Mouse (Mus musculus): Measurements from ENCODE around the gene Ccdc148.

Gene Ccdc148

DNA sequence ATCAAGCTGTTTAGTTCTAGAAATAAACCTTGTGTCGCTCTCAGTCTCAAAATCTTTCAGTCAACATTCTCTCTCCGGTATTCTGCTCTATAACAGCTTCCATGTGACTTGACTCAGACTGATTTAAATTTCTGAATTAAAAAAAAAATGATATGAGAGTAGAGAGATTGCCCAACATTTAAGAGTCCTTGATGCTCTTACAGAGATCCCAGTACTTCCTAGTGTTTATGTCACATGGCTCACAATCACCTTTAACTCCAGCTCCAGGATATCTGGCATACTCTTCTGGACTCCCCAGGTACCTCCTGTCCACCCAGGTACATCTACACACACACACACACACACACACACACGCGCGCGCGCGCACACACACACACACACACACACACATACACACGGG lies 248.1 kb downstream of the Ccdc148 start:
- DNase-seq (ENCODE audit: low read depth, low spot score) = no peak

DNA sequence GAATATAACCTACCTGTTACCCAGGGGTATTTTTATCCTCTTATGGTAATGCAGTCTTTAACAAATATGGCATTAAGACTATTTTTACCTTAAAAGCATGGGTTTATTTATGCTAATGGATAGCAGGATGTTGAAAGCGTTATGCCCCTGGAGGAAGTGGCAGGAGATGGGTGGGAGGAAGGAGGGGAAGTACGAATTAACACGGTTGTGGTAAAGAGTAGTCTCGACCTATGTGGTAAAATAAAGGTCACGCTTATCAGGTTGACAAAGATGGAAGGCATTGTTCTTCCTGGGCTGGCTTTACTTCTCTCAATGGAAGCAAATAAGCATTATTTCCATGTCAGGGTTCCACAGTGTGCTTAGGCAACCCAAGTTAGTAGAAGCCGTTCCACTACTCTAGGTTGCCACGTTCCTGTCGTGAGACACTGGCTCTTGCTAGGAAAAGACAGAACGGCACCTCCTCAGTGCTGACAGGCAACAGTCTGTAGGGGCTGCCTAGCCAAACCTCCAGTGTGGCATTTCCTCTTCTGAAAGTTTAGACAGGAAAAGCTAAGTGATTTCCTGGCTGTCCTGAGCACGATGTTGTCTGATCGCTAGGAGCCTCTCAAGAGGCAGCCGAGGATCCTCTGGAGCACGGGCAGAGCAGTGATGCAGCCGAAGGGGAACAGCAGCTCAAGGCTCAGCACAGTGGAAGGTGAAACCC lies 253.5 kb downstream of the Ccdc148 start:
- peak; percentile 70 for DNase-seq (ENCODE audit: low read depth, low spot score)

DNA sequence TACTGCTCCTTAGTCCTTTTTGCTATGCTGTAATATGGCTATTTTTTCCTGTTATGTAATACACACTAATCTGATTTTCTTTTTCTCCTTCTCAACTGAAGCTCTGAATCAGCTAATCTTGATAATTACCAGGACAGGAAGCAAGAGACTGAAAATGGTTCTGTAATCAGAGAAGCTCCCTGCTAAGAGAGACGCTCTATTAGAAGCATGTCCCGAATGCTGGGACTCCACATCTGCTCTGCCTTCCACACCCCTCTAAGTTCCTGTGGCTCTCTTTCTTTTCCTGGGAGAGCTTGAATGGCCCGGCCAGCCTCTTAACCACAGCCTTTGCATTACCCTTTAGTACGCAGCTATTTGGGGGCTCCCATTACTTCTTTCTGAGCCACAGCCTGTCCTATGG lies 255.4 kb downstream of the Ccdc148 start:
- DNase-seq (ENCODE audit: low read depth, low spot score) = no peak

- DNase-seq (ENCODE audit: low read depth, low spot score) = no peak
Observed at GRCm38 (mm10) chr2:58879876-58880275, 280.6 kb downstream of the Ccdc148 start.

- no peak for DNase-seq (ENCODE audit: low read depth, low spot score)
Observed at GRCm38 (mm10) chr2:58859134-58859533, 301.3 kb downstream of the Ccdc148 start, which contains the start of gene Gm11099. Gene Gm11099 (plus strand): TSS chr2:58859434.

GRCm38 (mm10) chr2:58844499-58844898 lies 316.0 kb downstream of the Ccdc148 start:
- DNase-seq (ENCODE audit: low read depth, low spot score) = peak; percentile 76

GRCm38 (mm10) chr2:58842443-58842842 lies 318.0 kb downstream of the Ccdc148 start:
- DNase-seq (ENCODE audit: low read depth, low spot score) = no peak

DNA sequence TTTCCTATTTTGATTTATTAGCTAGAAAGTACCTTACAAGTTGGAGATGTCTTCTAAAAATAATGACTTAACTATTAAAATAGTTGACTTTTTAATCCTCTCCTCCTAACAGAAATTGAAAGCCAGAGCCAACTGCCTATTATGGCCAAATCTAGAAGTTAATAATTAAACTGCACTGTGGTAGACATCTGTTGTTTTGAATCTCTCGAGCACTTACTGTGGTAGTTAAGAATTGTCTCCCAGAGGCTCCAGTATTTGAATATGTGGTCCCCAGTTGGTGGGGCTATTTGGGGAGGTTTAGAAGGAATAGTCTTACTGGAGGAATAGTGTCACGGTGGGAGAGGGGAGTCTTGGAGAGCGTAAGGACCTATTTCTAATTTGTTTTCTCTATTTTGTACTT lies 319.5 kb downstream of the Ccdc148 start:
- DNase-seq (ENCODE audit: low read depth, low spot score) = no peak

- no peak for DNase-seq (ENCODE audit: low read depth, low spot score)
Observed at GRCm38 (mm10) chr2:58832253-58832980, 328.1 kb downstream of the Ccdc148 start.

- peak; percentile 16 for DNase-seq (ENCODE audit: low read depth, low spot score)
Observed at GRCm38 (mm10) chr2:58829981-58830742, 330.3 kb downstream of the Ccdc148 start.

- DNase-seq (ENCODE audit: low read depth, low spot score) = no peak
Observed at GRCm38 (mm10) chr2:58828910-58829600, 331.4 kb downstream of the Ccdc148 start.

DNA sequence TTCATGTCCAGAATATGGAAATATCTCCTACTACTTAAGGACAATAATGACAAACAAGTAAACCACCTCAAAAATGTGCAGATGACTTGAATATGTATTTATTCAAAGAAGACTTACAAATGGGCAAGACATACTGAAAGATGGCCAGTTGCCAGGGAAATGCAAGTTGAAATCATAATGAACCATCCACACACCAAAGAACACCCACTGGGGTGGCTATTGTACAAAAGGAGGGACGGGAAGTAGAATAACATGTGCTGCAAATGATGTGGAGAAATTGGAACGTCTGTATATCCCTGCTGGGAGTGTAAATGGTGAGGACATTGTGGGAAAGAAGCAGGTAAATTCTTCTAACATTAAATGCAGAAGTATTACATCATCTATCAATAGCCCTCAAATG lies 347.5 kb downstream of the Ccdc148 start:
- DNase-seq (ENCODE audit: low read depth, low spot score) = no peak

- no peak for DNase-seq (ENCODE audit: low read depth, low spot score)
Observed at GRCm38 (mm10) chr2:58799623-58800022, 360.9 kb downstream of the Ccdc148 start.

DNA sequence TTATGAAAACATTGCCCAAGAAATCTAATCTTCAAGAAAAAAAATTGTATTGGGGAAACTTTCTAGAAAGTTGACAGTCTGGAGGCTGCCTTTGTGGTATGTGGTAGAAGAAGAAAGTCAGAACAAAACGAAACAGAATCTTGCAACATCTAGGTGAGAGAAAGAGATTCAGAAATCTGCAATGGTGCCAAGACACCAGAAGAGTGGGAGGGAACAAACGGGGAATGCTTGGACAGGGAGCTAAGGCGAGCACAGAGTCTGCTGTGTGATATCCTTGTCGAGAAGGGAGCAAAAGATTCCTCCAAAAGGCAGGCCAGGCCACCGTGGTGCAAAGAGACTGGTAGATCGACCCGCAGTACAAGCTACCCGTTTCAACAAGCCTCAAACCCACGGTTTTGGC lies 361.4 kb downstream of the Ccdc148 start:
- no peak for DNase-seq (ENCODE audit: low read depth, low spot score)

- no peak for DNase-seq (ENCODE audit: low read depth, low spot score)
Observed at GRCm38 (mm10) chr2:58797506-58797905, 363.0 kb downstream of the Ccdc148 start.

DNA sequence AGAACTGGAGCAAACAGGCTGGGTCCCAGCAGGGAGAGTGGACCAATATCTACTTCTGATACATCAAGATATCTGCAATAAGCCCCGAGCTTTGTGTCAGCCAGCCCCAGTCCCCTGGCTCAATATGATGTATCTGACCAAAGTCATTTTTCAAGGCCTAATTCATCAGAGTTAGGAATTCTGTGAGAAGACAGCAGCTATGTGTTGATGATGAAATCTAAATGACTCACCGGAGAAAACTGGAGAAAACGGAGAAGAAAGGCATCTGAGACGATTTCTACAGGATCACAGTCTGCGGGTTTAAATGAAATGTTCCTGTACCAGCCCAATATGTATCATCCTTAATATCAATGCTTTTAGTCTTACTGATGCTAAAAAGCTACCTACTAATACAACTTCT lies 365.1 kb downstream of the Ccdc148 start:
- no peak for DNase-seq (ENCODE audit: low read depth, low spot score)

GRCm38 (mm10) chr2:58794489-58794888 lies 366.0 kb downstream of the Ccdc148 start:
- no peak for DNase-seq (ENCODE audit: low read depth, low spot score)

GRCm38 (mm10) chr2:58790361-58790760 lies 370.1 kb downstream of the Ccdc148 start:
- DNase-seq (ENCODE audit: low read depth, low spot score) = no peak

- DNase-seq (ENCODE audit: low read depth, low spot score) = no peak
Observed at GRCm38 (mm10) chr2:58789934-58790333, 370.5 kb downstream of the Ccdc148 start.

- no peak for DNase-seq (ENCODE audit: low read depth, low spot score)
Observed at GRCm38 (mm10) chr2:58787360-58787759, 373.1 kb downstream of the Ccdc148 start.

- DNase-seq (ENCODE audit: low read depth, low spot score) = no peak
Observed at GRCm38 (mm10) chr2:58786681-58787080, 373.8 kb downstream of the Ccdc148 start.

GRCm38 (mm10) chr2:58786177-58786576 lies 374.3 kb downstream of the Ccdc148 start:
- DNase-seq (ENCODE audit: low read depth, low spot score) = no peak
